Mouse (Mus musculus) spleen, postnatal 4 days (tissue): ENCODE data around the gene Fkbp2.

Experiments used
- DNase-seq, 2 experiments: peaks; one replicate each; pipeline ENCODE4 v3.0.0; 2022; ENCODE audit warnings: low spot score in 2 of 2

Fkbp2 gene

GRCm38 (mm10) chr19:6940396-6941351, 39.6 kb downstream of the Fkbp2 start:
- DNase-seq, result peak in 1 of 2 experiments; percentile 65

GRCm38 (mm10) chr19:6939106-6940002, 40.9 kb downstream of the Fkbp2 start:
- DNase-seq, result peak in 1 of 2 experiments; percentile 63

GRCm38 (mm10) chr19:6937541-6938465, 42.5 kb downstream of the Fkbp2 start:
- DNase-seq, result no peak

- peak; percentile 44 to 80 for DNase-seq
Measured at GRCm38 (mm10) chr19:6936299-6936698, 44.0 kb downstream of the Fkbp2 start.

- DNase-seq, result peak in 1 of 2 experiments; percentile 64
Measured at GRCm38 (mm10) chr19:6934195-6934977, 45.9 kb downstream of the Fkbp2 start, which contains the start of gene Kcnk4. Kcnk4 (minus strand) TSS chr19:6934515.

GRCm38 (mm10) chr19:6933436-6934194, 46.7 kb downstream of the Fkbp2 start:
- DNase-seq, result peak in 1 of 2 experiments; percentile 68

GRCm38 (mm10) chr19:6933102-6933435, 47.2 kb downstream of the Fkbp2 start:
- DNase-seq, result no peak

GRCm38 (mm10) chr19:6932018-6932417, 48.3 kb downstream of the Fkbp2 start:
- no peak for DNase-seq

- DNase-seq, result no peak
Measured at GRCm38 (mm10) chr19:6931002-6931401, 49.3 kb downstream of the Fkbp2 start.

GRCm38 (mm10) chr19:6928080-6928479, 52.2 kb downstream of the Fkbp2 start:
- peak in 1 of 2 experiments; percentile 58 for DNase-seq
